Mouse (Mus musculus) kidney, postnatal 10 days (tissue): ENCODE measurements around the gene Gnb3.

Experiments used
- DNase-seq: peaks from one replicate; pipeline ENCODE4 v3.0.0; 2021; ENCODE audit warnings: mixed read lengths

Gene Gnb3

GRCm38 (mm10) chr6:124796200-124796599, 43.9 kb downstream of the Gnb3 start:
- DNase-seq, result no peak

GRCm38 (mm10) chr6:124795781-124796180, 44.3 kb downstream of the Gnb3 start:
- DNase-seq, result peak; percentile 24

- no peak for DNase-seq
Measured at GRCm38 (mm10) chr6:124791911-124792310, 48.2 kb downstream of the Gnb3 start.

GRCm38 (mm10) chr6:124790121-124790520, 50.0 kb downstream of the Gnb3 start:
- no peak for DNase-seq

GRCm38 (mm10) chr6:124789519-124789918, 50.6 kb downstream of the Gnb3 start:
- DNase-seq, result no peak

GRCm38 (mm10) chr6:124787722-124788121, 52.4 kb downstream of the Gnb3 start:
- DNase-seq, result no peak

GRCm38 (mm10) chr6:124786756-124787420, 53.2 kb downstream of the Gnb3 start:
- DNase-seq, result no peak
